Mouse (Mus musculus): ENCODE data around the gene Taf9. TPM values are rescaled to one million over a fixed set of nuclear protein-coding genes. Genes with fewer than 3 reads are reported as not detected.

Taf9 gene
- total and polyA plus RNA-seq, 3 experiments: 4.4 to 14.3 (median 9.7) TPM

DNA sequence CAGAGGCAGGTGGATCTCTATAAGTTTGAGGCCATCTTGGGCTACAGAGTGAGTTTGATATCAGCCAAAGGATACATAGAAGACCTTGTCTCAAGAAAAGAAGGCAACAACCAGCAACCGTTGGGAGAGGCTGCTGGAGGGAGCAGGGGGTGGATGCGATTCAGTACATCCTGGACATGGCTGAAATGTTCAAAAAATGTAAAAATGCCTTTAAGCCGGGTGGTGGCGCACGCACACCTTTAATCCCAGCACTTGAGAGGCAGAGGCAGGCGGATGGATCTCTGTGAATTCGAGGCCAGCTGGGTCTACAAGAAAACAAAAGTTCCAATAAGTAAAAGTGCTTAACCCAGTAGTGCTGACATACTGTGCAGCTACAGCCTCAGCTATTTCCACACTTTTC lies 36.1 kb downstream of the Taf9 start:
- dilution Hi-C loops (cut with MboI; ENCODE audit: extremely low pct_ligation_motif_present, extremely low pct_unique_long_range_greater_than_20kb, low sequenced_read_pairs) (no loop called here), in situ Hi-C loops (cut with MboI; ENCODE audit: low pct_ligation_motif_present, low pct_unique_long_range_greater_than_20kb, low sequenced_read_pairs) (no loop called here)
- Histone ChIP-seq H3K4me1 (ENCODE audit: control insufficient read depth in 1 of 2, insufficient read depth in 2 of 2) (peaks cover 0 to 4% of the 10 kb centered on the region in 2 experiments; a peak in 1 of 4 replicates), H3K4me2 (ENCODE audit: insufficient read depth, low read depth, poor library complexity, severe bottlenecking) (no peak overlapping the region), H3K36me3 (replicated peaks in 1 of 2; ENCODE audit: control insufficient read depth in 1 of 2, insufficient read depth in 1 of 2, low read length in 1 of 2) (peaks cover 0 to 3% of the 10 kb centered on the region in 2 experiments), H3K4me3 (replicated peaks in 1 of 3; ENCODE audit: low read depth in 2 of 3, low read length in 2 of 3, poor library complexity in 1 of 3) (no peak overlapping the region), H3K9ac (ENCODE audit: insufficient read depth, low read depth) (no peak overlapping the region), H3K27me3 (replicated peaks) (no peaks in the 10 kb centered on the region), H3K9me3 (replicated peaks; ENCODE audit: low read length) (no peaks in the 10 kb centered on the region), H3K79me2 (replicated peaks; ENCODE audit: control insufficient read depth, extremely low read depth, insufficient read depth, poor library complexity, severe bottlenecking) (no peaks in the 10 kb centered on the region), H3K27ac (ENCODE audit: insufficient read depth, low read depth) (no peak overlapping the region)
- DNase-seq (ENCODE audit: extremely low read depth): peak; percentile 31
- TF ChIP-seq MAX (IDR thresholded peaks at IDR 0.05; ENCODE audit: low read length) (no peak), ELF1 (IDR thresholded peaks at IDR 0.05; ENCODE audit: low read depth, low read length) (no peak), ZC3H11A (IDR thresholded peaks at IDR 0.05; ENCODE audit: low read depth, low read length) (no peak), ZMIZ1 (IDR thresholded peaks at IDR 0.05; ENCODE audit: low read depth, low read length) (no peak), RAD21 (IDR thresholded peaks at IDR 0.05; ENCODE audit: low read depth, low read length) (peak; percentile 60), ZKSCAN1 (IDR thresholded peaks at IDR 0.05; ENCODE audit: borderline replicate concordance, low read depth, low read length) (no peak), CTCF (conservative IDR thresholded peaks at IDR 0.05 in 1 of 2, IDR thresholded peaks at IDR 0.05 in 1 of 2; ENCODE audit: low read depth in 2 of 2, low read length in 2 of 2) (peak in 1 of 2 experiments; percentile 64; a peak in 2 of 4 replicates), MAZ (IDR thresholded peaks at IDR 0.05; ENCODE audit: low read depth, low read length) (no peak), MXI1 (IDR thresholded peaks at IDR 0.05; ENCODE audit: low read depth, low read length) (no peak), SMC3 (IDR thresholded peaks at IDR 0.05; ENCODE audit: low read depth, low read length) (peak; percentile 25; the same call in 1 of the 2 replicates)

DNA sequence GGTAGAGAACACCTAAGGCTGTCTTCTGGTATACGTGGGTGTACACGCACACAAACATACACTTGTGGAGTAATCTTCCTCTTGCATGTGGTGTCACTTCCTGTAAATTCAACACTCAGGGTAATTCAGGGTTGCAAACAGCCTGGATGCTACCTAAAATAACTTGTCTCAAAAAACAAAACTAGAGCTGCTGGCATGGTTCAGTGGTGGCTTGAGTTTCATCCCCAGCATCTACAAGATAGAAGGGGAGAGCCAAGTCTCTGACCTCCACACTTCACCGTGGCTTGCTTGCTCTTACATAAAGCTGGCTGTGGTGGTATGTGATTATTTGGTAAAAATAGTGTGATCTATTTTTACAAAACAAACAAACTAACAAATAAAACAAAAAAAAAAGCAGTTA lies 46.2 kb downstream of the Taf9 start:
- H3K27me3 ChIP-seq (replicated peaks): no peaks in the 10 kb centered on the region
- no peak overlapping the region for H3K9ac ChIP-seq (ENCODE audit: insufficient read depth, low read depth)
- TF ChIP-seq UBTF (IDR thresholded peaks at IDR 0.05; ENCODE audit: low read depth, low read length) (no peak), USF2 (conservative IDR thresholded peaks at IDR 0.05; ENCODE audit: low read depth, low read length) (no peak), TBP (conservative IDR thresholded peaks at IDR 0.05; ENCODE audit: low read depth, low read length) (no peak), ZKSCAN1 (IDR thresholded peaks at IDR 0.05; ENCODE audit: borderline replicate concordance, low read depth, low read length) (no peak), ZC3H11A (IDR thresholded peaks at IDR 0.05; ENCODE audit: low read depth, low read length) (no peak), CTCF (conservative IDR thresholded peaks at IDR 0.05 in 1 of 2, IDR thresholded peaks at IDR 0.05 in 1 of 2; ENCODE audit: low read depth in 2 of 2, low read length in 2 of 2) (no peak)
- DNase-seq (ENCODE audit: extremely low read depth): no peak
- in situ Hi-C loops (cut with MboI; ENCODE audit: low pct_ligation_motif_present, low pct_unique_long_range_greater_than_20kb, low sequenced_read_pairs): loop anchor here (10.0 kb wide), 1 partner anchor 147 kb away; no protein-coding TSS in a partner anchor
- peaks cover 0 to 28% of the 10 kb centered on the region in 2 experiments; a peak in 2 of 4 replicates for H3K4me1 ChIP-seq (ENCODE audit: control insufficient read depth in 1 of 2, insufficient read depth in 2 of 2)
- H3K36me3 ChIP-seq (replicated peaks in 1 of 2; ENCODE audit: control insufficient read depth in 1 of 2, insufficient read depth in 1 of 2, low read length in 1 of 2): peaks cover 14 to 51% of the 10 kb centered on the region in 2 experiments
- dilution Hi-C loops (cut with MboI; ENCODE audit: extremely low pct_ligation_motif_present, extremely low pct_unique_long_range_greater_than_20kb, low sequenced_read_pairs): no loop called here
- H3K4me3 ChIP-seq (replicated peaks in 1 of 3; ENCODE audit: low read depth in 2 of 3, low read length in 2 of 3, poor library complexity in 1 of 3): no peak overlapping the region
- no peaks in the 10 kb centered on the region for H3K9me3 ChIP-seq (replicated peaks; ENCODE audit: low read length)
- no peak overlapping the region for H3K4me2 ChIP-seq (ENCODE audit: insufficient read depth, low read depth, poor library complexity, severe bottlenecking)
- no peak overlapping the region for H3K27ac ChIP-seq (ENCODE audit: insufficient read depth, low read depth)
- H3K79me2 ChIP-seq (replicated peaks; ENCODE audit: control insufficient read depth, extremely low read depth, insufficient read depth, poor library complexity, severe bottlenecking): no peaks in the 10 kb centered on the region
